Mouse (Mus musculus): ENCODE measurements around the gene Lin52.

- TF ChIP-seq CTCF (IDR thresholded peaks at IDR 0.05; ENCODE audit: insufficient read depth, low read depth, low read length): no peak
- TF ChIP-seq POLR2A (IDR thresholded peaks at IDR 0.05; ENCODE audit: insufficient read depth, low read depth, low read length): no peak
Measured at GRCm38 (mm10) chr12:84572341-84572720, 121.1 kb downstream of the Lin52 start.
